Mouse (Mus musculus): Measurements from ENCODE around the gene Klhdc1.

- TF ChIP-seq EP300 (optimal IDR thresholded peaks at IDR 0.05): no peak
- no peak for TF ChIP-seq CTCF (IDR thresholded peaks at IDR 0.05; ENCODE audit: low read depth)
These were observed 58.9 kb downstream of the Klhdc1 start for GRCm38 (mm10) chr12:69299831-69300230.

All from stomach, postnatal 0 days (tissue).